Mouse (Mus musculus) cerebellum, adult (tissue): Measurements from ENCODE around the gene Itk.

Experiments
- ATAC-seq: cut with Nextera tagmentation; 2 replicates; pipeline ENCODE4 v1.9.2; 2017; ENCODE audit warnings: mild to moderate bottlenecking, moderate library complexity, mixed read lengths; ENCODE audit not compliant: insufficient number of reproducible peaks, low FRiP score, low TSS enrichment

Gene Itk

DNA sequence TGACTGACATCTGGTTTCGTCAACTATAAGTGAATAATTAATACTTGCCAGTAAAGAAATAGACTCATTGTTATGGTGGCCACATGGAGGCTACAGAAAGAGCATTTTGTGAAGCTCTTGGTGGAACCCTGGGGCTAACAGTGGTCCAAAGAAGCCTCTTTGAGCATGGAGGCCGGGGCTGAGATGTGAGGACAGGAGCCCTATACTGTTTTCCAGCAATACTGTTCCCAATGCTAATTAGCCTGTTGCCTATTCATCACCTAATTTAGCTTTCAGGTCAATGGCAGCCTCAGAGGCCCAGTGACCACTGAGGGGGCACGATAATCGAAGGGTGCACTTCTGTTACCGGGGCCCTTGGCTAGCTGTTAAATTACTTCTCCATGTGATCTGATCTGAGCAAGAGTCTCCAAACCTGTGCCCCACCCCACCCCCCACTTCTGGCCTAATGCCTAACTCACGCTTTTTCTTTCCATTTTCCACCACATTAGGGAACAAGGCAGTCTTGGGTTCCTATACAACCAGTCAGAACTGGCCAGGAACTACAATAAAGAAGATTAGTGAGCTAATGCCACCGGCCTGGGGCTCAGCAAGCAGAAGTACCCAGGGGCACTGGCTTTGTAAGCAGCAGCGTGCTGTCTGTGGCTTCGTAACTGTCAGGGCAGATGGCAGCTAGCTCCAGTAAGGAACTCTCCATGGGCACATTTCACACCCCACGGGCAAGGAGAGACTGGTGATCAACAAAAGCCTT lies 79.3 kb downstream of the Itk start:
- ATAC-seq, result peak; percentile 24; the same call in 1 of the 2 replicates

DNA sequence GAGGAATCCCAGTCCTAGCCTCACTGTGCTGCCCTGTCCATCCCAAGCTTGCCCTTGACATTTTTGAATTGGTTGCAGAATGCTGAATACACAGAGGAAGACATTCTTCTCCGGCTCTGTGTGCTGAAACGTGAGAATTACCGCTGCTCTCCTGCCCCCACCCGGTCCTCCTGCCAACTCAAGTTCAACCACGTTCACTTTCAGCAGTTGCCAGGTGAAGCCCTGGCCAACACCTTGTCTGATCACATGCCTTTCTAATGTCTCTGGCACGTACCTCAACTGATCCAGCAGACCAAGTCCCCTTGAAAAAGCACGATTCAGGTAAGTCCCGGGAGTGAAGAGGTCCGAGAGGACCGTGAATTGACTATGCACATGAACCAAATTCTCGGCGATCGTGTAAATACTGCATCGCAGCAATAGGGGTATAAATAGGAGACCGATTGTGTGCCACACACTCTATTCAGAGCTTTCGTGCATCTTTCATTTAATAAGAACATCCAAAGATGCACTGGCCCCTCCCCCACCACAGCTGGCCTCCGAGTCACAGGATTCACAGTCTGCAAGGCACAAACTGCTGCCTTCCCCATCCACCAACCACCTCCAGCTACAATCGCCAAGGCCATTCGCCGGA lies 80.1 kb downstream of the Itk start:
- ATAC-seq, result no peak

DNA sequence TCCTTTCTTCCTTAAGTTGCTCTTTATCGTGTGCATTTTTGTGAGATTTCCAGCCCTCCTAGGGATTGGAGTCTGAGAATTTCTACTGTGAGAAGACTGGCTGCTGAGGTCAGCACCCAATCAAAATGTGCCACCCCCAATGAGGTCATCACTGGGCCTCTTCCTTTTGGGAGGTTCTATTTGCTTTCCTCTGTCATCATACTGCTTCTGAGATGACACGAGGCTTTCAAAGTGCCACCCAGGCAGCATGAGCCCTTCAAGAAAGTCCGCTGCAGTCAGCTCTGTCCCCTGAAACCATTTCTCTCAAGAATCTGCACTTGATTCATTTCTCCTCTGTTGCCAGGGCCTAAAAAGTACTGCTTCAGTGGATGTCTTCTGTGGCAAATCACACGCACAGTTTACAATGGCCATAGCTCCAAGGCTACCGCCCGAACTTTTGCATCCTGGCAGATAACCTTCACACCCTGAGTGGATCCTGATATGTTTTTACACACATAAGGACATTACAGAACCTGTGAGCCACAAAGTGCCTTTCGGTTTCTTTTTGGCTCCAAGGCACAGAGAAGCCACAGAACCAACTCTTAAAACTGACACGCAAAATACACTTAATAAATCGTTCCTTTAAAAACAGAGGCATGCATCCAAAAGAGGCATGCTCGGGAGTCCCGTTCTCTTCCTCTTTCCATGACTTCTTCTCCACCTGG lies 80.9 kb downstream of the Itk start:
- no peak for ATAC-seq

DNA sequence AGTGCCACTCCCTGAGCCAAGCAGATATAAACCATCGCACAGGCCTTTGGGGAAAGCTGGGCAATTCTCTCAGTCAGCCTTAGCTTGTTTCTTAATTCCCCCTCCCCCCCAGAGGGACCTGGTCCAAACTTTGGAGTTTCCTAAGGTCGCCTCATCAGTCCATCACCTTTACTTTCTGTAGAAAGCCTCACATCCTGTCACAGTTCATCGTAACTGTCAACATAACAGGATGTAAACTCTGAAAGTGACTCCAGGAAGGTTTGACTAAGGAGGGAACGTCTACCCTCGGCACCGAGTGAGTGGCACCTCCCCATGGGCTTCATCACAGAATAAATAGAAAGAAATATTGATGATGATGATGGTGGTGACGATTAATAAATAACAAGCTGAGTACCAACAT lies 81.5 kb downstream of the Itk start:
- no peak for ATAC-seq

DNA sequence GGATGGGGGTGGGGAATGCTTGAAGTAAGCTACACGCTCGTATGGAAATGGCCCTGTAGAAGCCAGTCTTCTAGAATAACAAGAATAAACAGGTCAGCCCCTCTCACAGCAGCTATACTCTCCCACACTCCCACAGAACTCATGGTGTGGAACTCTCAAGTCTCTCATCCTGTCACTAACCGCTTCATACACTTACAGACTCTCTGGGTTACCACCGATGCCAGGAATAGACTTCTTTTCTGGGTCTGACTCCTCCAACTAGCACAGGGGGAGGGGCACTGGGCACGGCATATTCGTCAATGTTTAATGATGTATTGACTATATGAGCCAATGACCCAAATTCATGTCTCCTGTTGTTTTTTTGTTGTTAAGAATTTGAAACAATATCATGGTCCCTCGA lies 82.5 kb downstream of the Itk start:
- no peak for ATAC-seq

DNA sequence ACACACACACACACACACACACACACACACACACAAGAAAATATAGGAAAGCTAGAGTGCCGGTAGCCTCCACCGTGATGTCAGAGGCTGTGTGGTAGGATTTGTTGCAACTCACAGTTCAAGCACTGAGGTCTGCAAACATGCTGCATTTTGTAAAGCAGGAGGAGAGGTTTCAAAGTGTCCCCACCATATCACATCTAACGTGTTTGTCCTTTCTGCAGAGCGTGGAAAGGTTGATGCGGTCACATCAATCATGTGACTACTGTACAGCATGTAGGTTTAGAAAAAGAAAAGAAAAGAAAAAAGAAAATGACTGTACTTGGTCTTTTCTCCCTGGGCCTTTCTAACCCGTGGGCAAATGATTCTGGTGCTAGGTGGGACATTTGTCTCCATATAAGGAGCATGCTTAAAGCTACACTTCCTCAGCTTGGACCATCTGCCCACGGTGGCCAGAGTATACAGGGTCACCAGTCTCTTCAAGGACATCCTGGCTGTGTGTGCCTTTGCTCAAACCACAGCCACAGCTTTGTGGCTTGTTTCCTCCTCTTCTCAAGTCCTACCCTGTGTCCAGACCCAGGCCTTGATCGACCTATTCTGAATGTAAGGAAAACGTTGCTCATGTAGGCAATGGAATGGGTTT lies 83.3 kb downstream of the Itk start:
- ATAC-seq, result no peak

DNA sequence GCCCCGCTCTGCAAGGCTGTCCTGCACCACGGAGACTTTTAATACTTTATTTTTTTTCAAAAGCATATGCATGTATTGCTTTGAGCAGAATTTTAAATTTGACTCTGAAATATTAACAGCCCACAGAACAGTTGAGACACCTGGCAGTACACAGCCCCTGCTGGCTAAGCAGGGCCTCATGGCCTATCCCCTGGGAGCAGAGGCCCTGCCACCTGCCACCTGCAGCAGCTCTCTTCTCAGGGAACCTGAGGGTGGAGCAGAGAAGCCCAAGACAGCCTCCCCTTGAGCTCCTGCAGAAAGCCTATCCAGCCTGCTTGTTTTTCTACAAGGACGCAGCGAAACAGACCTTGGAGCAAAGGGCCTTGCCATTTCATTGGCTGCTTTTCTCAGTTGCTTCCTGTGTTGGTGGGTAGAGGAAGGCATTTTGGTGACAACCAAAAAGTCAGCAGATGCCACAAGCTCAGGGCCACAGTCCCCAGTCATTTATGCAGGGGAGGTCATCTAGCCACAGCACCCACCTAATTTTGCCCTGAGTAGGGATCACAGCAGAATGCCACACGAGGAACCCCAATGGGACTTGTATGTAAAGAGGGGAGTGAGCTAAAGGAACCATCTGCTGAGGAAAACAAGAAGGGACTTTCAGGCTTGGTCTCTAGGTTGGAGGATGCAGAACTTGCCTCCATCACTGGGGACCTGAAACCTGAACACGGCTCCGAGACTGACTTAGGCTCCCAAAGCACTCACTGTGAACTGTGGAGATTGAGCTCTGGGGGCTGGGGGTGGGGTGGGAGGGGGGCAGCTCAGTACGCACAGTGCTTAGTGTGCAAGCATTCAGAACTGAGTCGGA lies 84.2 kb downstream of the Itk start:
- peak; percentile 57; the same call in 1 of the 2 replicates for ATAC-seq

DNA sequence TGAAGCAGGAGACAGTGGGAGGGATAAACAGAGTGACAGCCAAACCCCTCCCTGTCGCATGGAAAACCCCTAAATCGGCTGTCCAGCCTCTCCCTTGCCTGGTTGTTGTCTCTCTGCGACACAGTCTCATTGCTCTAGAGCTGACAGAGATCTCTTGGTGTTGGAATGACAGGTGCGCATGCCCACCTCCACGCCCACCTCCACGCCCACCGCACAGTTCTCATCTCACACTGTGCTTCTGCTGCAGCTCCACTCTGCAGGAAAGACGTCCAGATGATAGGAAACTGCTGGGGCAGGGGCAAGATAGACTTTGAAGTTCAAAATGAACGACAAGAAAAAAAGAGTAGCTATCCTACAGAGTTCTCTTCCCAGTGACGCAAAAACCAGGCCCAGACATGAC lies 85.2 kb downstream of the Itk start:
- no peak for ATAC-seq

DNA sequence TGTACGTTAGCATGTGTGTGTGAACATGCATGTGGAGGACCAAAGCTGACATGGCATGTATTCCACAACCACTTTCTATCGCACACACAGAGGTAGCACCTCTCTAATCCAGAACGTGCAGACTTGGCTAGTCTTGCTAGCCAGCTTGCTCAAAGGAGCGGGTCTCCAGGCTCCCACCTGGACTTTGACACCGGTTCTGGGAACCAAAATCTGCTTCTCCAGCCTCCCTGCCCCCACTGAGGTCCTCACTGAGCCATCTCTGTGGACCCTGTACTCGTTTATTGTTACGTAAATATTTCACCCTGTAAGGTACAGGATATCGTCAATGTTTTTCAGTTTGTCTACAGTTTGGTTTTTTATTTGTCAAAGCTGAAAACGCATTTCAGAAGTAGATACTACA lies 86.8 kb downstream of the Itk start:
- ATAC-seq, result no peak

DNA sequence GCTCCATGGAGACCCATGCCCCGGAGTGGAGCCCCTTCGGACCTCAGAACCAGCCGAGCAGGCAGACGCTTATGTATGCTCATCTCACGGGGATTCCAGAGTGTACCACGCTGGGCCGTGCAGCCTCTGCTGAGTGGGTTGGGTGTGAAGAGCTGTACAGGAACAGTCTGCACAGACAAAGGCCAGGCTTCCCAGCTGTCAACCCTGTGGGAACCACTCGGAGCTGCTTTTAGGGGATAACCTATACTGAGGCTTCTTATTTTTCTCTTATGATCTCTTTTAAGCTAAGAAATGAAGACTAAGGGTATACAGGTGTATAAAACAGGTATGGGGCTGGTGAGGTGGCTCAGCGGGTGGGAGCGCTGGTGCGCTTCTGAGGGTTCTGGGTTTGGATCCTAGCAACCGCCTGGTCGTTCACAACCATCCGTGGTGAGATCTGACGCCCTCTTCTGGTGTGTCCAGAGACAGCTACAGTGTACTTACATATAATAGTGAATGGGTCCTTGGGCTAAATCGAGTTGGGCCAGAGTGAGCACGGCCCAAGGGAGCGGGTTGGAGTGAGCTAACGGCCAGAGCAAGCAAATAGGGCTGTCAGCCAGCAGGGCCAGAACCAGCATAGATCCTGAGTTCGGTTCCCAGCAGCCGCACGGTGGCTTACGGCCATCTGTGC lies 87.6 kb downstream of the Itk start:
- no peak for ATAC-seq

DNA sequence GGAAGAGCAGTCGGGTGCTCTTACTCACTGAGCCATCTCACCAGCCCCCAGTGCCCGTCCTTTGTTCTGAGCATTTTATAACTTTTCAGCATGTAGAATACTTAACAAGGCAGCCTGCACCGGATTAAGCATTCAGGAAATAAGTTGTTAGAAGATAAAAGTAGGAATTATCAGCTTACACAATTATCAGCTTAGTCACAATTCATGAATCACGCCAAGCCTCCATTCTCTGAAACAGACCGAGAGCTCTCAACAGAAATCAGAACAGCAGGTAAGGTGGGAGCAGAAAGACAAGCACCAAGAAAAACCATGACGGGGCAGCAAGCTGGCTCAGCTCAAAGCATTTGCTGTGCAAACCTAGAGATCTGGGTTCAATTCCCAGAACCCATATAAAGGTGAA lies 89.4 kb downstream of the Itk start:
- ATAC-seq, result no peak

DNA sequence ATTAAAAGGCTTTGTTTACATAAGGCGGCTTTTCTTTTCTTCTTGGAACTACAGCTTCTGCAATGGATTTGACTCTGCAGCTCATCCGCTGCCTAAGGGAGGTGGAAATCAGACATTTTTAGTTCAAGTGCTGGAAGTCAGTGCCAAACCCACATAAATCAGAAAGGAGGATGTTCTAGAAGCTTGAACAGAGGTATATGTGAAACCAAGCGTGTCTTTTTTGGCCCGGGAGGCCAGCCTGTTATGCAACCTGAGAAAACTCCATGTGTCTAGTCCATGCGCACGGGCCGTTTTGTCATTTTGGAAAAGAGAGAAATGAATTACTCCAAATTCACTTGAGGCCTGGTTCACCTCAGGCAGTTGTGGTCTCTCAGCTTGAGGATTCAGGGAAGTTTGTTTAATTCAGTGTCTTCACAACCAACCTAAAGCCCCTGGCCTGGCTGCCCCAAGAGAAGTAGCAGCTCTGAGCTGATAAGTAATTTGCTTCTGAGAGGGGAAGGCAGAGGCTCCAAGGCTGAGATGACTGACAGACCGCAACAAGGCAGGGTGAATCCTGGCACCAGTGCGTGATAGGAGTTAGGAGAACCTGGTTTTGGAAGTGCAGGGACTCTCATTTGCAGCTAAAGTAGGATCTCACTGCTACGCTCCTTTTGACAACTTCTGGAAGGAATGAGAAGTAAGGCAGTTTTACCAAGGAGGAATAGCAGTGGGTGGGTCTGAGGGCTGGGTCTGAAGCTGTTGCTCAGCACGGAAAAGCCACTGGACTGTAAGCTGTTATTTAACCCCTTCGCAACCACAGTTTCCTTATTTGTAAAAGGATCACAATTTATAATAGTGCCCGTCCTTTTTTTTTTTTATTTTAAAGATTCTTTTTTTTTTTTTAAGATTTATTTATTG lies 90.2 kb downstream of the Itk start:
- ATAC-seq, result peak; percentile 53; the same call in 1 of the 2 replicates

DNA sequence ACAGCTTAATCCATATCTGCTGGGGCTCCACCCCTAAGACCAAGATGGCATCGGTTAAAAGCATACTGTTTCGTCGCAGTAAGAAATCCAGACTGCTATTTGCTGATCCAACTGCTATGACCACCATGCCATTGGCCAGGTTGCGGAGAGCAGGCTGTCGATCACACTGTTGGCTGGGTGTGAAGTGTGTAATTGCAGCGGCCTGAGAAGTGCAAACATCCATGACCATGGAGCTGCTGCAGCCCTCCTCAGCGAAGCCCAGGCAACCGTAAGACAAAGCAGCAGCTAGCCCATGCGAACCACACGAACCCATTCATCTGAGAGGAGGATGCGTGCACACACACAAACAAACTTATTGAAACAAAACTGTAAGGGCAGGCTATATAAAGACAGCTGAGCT lies 94.9 kb downstream of the Itk start:
- ATAC-seq, result no peak

DNA sequence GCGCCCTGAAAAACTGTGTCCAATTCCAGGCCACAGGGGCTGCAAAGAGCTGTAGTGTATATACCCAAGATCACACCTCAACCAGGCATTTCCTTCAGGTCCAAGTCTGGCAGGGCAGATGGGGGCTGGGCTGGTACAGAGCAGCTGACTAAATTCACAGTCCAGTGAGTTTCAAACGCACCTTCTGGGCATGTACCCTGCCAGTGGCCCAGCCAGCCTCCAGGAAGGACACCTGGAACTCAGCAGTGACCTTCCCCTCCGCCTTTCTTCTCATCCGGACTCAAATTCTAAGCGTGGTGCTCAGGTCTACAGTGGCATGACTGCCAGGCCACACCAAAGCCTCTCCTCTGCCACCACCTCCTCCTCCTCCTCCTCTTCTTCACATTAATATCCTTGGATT lies 95.8 kb downstream of the Itk start:
- peak; percentile 90 for ATAC-seq

DNA sequence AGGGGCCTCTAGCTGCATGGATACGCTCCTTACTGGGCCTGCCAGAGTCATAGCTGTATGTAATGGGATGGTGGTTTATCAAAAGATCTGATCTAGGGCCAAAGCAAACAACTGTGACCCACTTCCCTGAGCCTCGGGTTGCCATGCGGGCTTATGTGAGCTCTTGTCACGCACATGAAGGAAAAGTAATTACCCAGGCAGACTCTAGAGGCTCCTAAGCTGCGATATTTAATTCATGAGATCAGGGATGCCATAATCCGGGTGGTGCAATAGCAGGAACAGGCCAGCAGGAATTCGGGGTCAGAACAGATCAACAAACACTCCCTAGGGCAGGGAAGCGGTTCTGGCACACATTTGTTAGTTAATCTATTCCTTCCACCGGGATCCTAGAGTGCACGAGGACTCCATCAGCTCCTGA lies 98.3 kb downstream of the Itk start:
- no peak for ATAC-seq

DNA sequence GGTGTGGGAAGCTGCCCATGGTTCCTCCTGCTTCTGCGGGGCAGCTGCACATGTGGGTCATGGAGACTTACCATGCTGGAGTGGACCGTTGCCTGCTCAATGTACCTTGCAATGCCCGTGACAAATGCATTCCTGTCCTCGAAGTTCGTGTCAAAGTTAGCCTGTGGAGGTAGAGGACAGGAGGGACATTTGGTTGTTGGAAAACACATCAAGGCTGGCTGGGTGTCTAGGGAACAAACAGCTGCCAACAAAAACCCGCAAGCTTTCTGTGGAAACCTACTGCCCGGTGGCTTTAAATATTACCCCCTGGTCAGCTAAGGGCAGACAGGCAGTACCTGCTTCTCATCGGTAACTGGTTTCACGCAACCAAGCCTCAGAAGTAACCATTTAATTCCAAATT lies 99.8 kb downstream of the Itk start:
- no peak for ATAC-seq

DNA sequence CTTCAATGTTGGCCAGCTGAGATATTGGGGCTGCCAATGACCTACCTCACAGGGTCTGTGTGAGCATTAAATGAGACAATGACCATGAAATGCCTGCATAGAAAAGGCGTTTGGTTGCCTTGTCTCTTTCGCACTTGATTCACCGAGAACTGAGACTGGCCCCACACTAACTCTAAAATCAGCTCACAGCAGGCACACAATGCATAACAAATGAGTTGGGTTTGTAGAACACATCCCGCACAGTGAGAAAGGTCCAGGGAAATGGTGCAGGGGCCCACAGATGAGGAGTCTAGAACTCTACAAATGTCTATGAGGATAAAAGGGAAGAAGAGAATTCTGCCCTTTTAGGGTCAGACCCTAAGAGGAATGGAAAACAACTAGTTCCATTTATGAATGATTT lies 100.3 kb downstream of the Itk start:
- ATAC-seq, result no peak

DNA sequence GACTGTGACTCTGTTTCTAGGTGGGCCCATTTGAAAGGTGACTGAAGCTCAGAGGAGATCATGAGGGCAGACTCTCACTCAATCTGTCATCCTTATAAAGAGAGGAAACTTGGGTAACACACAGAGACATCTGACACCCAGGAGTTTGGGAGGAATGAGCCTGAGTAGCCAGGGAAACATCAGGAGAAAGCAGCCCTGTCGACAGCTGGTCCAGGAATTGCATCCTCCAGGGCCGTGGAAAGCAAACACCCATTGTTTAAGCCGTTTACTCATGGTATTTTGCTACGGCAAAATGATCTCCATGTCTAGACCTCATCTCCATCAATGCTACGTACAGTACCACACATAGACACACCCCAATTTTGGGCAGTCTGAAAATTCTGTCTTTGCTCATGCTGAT lies 101.2 kb downstream of the Itk start:
- ATAC-seq, result no peak

DNA sequence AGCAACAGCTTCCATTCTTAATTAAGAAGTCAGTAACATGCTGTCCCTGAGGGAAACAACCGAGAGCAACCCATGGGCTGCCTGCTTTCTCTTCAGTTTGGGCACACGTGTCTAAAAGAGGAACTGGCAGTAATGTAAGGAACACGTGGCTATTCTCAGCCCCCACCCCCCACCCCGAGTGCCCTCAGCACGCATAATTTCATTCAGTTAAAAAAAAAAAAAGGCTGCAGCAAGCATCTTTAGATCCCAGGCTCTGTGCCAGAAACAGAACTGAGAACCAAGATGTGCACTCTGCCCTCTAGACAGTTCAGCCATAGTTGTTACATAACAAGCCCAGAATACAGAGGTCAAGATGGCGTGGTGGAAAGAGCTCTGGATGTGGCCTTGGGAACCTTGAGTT lies 102.5 kb downstream of the Itk start:
- ATAC-seq, result no peak
